Mouse (Mus musculus): Measurements from ENCODE around the gene S100a11. TPM values are rescaled to one million over a fixed set of nuclear protein-coding genes. Genes with fewer than 3 reads are reported as not detected.

Gene S100a11
- total RNA-seq, 2 experiments from 2014 or later = 16.1 to 20.2 TPM

DNA sequence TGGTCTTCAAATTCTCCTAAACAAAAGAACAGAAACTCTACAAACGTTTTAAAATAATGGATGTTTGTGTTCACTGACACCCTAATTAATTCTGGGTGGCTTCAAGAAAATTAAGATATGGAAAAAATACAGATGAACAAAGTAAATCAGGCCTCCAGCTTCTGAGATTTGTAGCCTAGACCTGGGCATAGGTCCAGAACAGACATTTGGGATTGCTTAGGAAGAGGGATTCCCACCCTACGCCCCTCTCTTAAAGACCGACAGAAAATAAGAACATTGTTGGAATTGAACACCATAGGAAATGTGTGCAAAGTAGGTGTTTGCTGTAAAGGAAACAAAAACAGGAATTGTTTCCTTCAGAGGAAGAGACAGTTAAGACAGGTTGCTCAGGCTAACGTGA, 37.2 kb downstream of the S100a11 start:
- no peak for DNase-seq (ENCODE audit: low spot score in 2 of 2)

DNA sequence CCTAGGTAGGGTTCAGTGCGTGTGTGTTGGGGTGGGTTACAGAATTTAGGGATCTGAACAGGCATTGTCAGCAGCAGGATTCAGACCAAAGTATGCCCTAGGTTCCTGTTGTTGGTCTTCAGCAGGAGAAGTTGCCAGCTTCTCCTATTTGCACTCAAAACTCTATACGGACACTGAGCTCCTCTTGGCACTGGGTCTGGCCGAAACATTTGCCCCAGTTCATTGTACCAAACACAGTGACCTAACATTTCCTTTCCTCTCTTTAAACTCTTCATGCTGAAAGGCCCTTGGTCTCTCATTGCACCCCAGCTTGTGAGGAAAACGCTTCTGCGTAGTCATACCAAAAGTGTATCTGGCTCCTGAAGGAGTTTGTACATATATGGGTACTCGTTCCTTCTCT, 39.7 kb downstream of the S100a11 start:
- no peak for DNase-seq (ENCODE audit: low spot score in 2 of 2)

DNA sequence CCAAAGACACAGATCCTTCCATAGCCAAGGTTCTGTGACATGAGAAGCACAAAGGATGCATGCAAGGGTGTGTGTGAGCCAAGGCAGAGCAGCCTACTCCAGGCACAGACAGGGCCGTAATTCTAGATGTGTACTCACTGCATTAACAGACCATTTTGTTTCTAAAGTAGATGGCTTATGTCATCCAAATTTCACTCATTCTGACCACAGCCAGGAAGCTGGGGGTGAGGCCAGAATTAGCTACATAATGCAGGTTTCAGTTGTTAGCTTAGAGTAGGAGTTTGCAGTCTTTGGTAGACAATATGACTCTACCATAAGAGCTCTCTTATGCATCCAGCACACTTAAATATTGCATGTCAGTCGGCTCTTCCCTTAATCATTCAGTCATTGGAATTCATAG, 42.1 kb downstream of the S100a11 start:
- DNase-seq (ENCODE audit: low spot score in 2 of 2) = no peak

DNA sequence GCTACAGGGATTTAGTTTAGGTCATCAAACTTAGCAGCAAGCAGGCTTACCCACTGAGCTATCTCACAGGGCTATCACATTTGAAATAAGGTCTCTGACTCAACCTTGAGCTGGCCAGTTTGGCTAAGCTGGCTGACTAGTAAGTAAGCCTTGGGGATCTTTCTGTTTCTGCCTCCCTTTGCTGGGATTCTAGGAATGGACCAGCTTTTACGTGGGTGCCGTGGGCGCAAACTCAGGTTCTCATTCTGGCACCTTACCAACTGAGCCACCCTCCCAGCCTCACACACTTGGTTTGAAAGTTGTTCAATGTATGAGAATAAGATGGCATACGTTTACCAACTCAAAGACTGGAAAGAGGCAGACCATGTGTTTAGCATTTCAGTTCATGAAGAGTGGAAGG, 42.9 kb downstream of the S100a11 start:
- DNase-seq (ENCODE audit: low spot score in 2 of 2) = no peak

DNA sequence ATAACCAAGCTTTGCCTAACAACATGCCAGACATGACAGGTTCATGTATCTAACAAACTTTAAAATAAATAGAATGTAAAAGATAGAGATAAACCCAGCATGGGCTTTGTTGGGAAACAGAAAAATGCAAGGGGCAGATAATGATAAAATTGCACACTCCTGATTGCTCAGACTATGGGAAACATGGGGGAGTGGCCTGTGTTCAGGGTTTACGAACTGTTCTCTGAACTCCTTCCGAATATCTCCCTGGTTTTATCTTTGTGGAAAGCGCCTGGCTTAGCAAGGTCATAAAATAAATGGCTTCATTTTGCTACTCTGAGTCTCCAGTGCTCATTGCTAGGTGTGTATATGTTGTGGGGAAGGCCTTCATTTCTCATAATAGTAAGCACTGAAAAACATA, 46.6 kb downstream of the S100a11 start:
- no peak for DNase-seq (ENCODE audit: low spot score in 2 of 2)

DNA sequence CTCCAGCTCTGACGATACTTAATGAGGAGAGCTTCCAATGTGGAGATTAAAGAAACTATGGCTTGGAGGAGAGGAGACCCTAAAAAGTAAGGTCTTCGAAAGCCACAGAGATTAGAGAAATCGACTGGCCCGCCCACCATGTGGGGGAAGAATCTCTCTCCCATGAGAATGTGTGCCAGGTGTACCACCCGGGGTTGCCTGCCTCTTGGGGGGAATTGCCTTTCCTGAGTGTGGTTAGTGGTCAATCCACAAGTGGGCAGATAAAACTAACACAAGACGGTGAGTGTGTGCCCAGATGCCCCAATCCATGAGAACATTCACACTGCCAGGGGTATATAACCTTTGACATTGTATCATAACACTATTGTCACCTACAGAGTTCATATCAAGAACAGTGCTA, 47.4 kb downstream of the S100a11 start:
- no peak for DNase-seq (ENCODE audit: low spot score in 2 of 2)

DNA sequence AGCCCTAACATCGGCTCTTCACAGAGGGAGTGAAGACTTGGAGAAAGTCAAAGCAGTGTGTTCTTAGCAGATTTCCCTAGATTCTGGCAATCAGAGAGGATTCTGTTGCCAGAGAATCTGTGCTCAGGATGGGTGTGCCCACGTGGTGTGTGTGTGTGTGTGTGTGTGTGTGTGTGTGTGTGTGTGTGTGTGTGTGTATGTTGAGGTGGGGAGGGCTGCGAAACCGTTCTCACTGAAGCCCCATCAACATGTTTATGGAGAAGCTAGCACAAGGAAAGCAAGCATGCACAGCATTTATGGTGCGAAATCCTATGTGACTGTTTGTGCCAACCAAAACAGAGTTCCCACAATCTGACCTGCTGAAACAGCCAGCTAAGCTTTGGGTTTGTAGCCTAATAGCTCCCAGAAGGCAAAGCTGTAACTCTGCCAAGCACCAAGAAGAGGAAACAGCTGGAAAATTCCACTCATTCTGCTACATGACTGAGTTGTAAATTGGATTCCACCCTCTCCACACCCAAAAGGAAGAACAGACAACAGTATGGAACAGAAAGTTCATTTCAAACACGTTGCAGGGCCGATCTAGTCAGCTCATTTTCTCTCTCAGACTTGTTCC, 48.2 kb downstream of the S100a11 start:
- peak; percentile 37 to 38 for DNase-seq (ENCODE audit: low spot score in 2 of 2)

DNA sequence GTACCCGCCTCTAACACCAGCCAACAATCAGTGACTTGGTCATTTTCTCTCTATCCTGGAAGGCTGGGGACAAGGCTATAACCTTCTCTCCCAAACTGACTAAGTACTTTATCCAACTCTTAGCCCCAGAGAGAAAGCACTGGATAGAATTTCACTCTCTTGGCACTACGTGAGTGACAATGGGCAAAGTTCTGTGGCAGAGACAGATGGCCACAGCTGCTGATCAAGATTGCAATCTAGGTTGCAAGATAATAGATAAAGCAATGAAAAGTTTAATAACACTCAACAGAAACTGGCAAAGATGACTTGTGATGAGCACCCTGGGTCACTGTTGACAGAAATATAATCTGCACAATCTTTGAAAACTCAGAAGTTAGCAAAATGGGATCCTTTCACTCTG, 48.8 kb downstream of the S100a11 start:
- no peak for DNase-seq (ENCODE audit: low spot score in 2 of 2)

DNA sequence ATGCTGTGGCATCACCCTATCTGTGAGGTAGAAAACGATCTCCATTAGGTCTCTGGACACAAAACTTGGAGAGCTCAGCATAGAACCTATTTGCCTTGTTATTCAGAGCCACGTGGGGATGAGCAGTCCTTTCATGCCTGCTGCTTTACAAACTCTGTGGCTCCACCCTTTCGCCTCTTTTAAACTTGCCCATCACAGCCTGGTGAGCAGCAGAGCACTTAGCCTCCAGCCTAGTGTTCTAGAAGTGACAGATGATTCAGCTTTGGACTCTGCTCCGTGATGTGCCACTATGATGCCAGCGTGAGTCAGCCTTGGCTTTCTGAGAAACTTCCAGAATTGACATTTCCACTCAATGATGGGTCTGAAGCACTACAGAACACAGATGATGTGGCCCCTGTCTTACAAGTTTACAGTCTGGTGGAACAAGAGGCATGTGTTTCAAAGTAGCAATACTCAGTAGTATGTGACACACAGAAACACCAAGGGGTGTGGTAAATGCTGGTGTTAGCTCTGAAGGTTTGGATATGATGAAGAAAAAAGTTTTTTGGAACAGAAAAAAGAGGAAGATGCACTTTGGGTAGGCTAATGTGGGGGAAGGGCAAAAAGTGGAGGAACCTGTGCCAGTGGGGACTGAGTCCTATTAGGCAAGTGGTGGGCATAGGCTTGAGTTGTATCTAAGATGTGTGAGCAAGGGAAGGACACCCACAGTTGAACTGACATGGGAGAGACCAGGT, 51.9 kb downstream of the S100a11 start:
- no peak for DNase-seq (ENCODE audit: low spot score in 2 of 2)

Other genes starting within 250 kb of the S100a11 start
- not detected for gene Flg, start 247.0 kb upstream of the S100a11 start, total RNA-seq (2021)
- not detected for gene Hrnr, start 200.7 kb upstream of the S100a11 start, total RNA-seq (2021)
- gene Rptn, start 126.8 kb upstream of the S100a11 start, total RNA-seq (2021) = not detected
- 1 to 10 TPM; 1.4 to 1.6 TPM for gene Tchh, start 78.2 kb upstream of the S100a11 start, total RNA-seq (2021)
- gene Tchhl1, start 51.7 kb upstream of the S100a11 start, total RNA-seq (2021) = not detected
- gene S100a10, start 34.6 kb downstream of the S100a11 start, total RNA-seq (2021) = 10 to 100 TPM; 66.3 to 71.8 TPM
- not detected for gene Tdpoz2, start 132.2 kb downstream of the S100a11 start, total RNA-seq (2021)
- gene Tdpoz1, start 155.8 kb downstream of the S100a11 start, total RNA-seq (2021) = not detected
- gene Gm37596, start 172.6 kb downstream of the S100a11 start, total RNA-seq (2021) = not detected

All from layer of hippocampus, postnatal 10 days (tissue).